Mouse (Mus musculus) heart, embryonic 15.5 days (tissue): Measurements from ENCODE around the gene Mcrip1. TPM values are rescaled to one million over a fixed set of nuclear protein-coding genes. Genes with fewer than 3 reads are reported as not detected.
A peak's percentile ranks its signal among the peaks of the same experiment; 100 is the strongest.

Experiments
- ATAC-seq: fragments of 200-750 bp; cut with Nextera tagmentation; replicated peaks from 2 replicates; pipeline ENCODE4 v1.8.0; 2017; ENCODE audit warnings: low read depth, moderate TSS enrichment; ENCODE audit not compliant: insufficient number of reproducible peaks, insufficient read depth, low FRiP score
- H3K27ac ChIP-seq: fragments of 300-500 bp; sonication (generic); 2 replicates; pipeline ENCODE4 v1.5.1; 2015; ENCODE audit warnings: mild to moderate bottlenecking, inconsistent platforms
- H3K27me3 ChIP-seq: fragments of 300-500 bp; sonication (generic); 2 replicates; pipeline ENCODE4 v1.6.1; 2015; ENCODE audit warnings: inconsistent platforms
- H3K36me3 ChIP-seq: fragments of 300-500 bp; sonication (generic); 2 replicates; pipeline ENCODE4 v1.6.1; 2015; ENCODE audit warnings: mild to moderate bottlenecking, inconsistent platforms
- H3K4me1 ChIP-seq: fragments of 300-500 bp; sonication (generic); replicated peaks from 2 replicates; pipeline ENCODE4 v1.6.1; 2015; ENCODE audit warnings: inconsistent platforms
- H3K4me2 ChIP-seq: fragments of 300-500 bp; sonication (generic); 2 replicates; pipeline ENCODE4 v1.6.1; 2015; ENCODE audit warnings: inconsistent platforms, mild to moderate bottlenecking, moderate library complexity
- H3K4me3 ChIP-seq: fragments of 300-500 bp; sonication (generic); 2 replicates; pipeline ENCODE4 v1.5.1; 2015; ENCODE audit warnings: mild to moderate bottlenecking, inconsistent platforms
- H3K9ac ChIP-seq: fragments of 300-500 bp; sonication (generic); 2 replicates; pipeline ENCODE4 v1.6.1; 2015; ENCODE audit warnings: mild to moderate bottlenecking, inconsistent platforms
- H3K9me3 ChIP-seq: fragments of 300-500 bp; sonication (generic); replicated peaks from 2 replicates; pipeline ENCODE4 v1.6.1; 2016; ENCODE audit warnings: inconsistent platforms
- WGBS: fragments of 180-500 bp; shearing (Covaris S2); methylation state at CpG from one replicate; pipeline ENCODE4 v1.1.7; 2015; ENCODE audit warnings: mixed read lengths; 5-methylcytosine and 5-hydroxymethylcytosine counted together
- polyA plus RNA-seq: library from polyadenylated mRNA; unstranded; fragments of >200 nt; fragmentation: Nextera tagmentation; extraction: Ambion mirVana; gene quantifications from 2 replicates; pipeline ENCODE4 v1.2.1, GENCODE M21; 2015

Gene Mcrip1
- polyA plus RNA-seq, 1 experiment from 2014 or later: 119 TPM

- 0 out of 2 replicates have a peak, but pooled peaks have one; percentile 43 for ATAC-seq
- H3K9ac ChIP-seq: no peak overlapping the region
- peaks cover 12% of the 10 kb centered on the region for H3K4me1 ChIP-seq
- 44% methylated on average over 2 of the region's 2 CpGs for whole genome bisulfite sequencing
- peaks cover 16% of the 10 kb centered on the region for H3K36me3 ChIP-seq
- H3K4me2 ChIP-seq: no peak overlapping the region
- no peak overlapping the region for H3K4me3 ChIP-seq
- no peaks in the 10 kb centered on the region for H3K9me3 ChIP-seq
- peak overlapping the region; percentile 38; the same call in 1 of the 2 replicates for H3K27ac ChIP-seq
- no peaks in the 10 kb centered on the region for H3K27me3 ChIP-seq
Observed at GRCm38 (mm10) chr11:120555260-120555659, 5.7 kb upstream of the Mcrip1 start.

GRCm38 (mm10) chr11:120554834-120555233 lies 5.3 kb upstream of the Mcrip1 start:
- Histone ChIP-seq H3K36me3 (peaks cover 11% of the 10 kb centered on the region; the same call in 1 of the 2 replicates), H3K9me3 (no peaks in the 10 kb centered on the region), H3K4me1 (peaks cover 16% of the 10 kb centered on the region), H3K27ac (peak overlapping the region; percentile 44; the same call in 1 of the 2 replicates), H3K4me2 (no peak overlapping the region), H3K4me3 (no peak overlapping the region), H3K9ac (no peak overlapping the region), H3K27me3 (no peaks in the 10 kb centered on the region)
- 0 out of 2 replicates have a peak, but pooled peaks have one; percentile 24 for ATAC-seq
- 28% methylated on average over 7 of the region's 7 CpGs for WGBS

- 52% methylated on average over 5 of the region's 5 CpGs for WGBS
- H3K27ac ChIP-seq: no peak overlapping the region
- H3K4me3 ChIP-seq: no peak overlapping the region
- no peak overlapping the region for H3K9ac ChIP-seq
- no peak for ATAC-seq
- no peaks in the 10 kb centered on the region for H3K36me3 ChIP-seq
- peaks cover 29% of the 10 kb centered on the region for H3K4me1 ChIP-seq
- no peak overlapping the region for H3K4me2 ChIP-seq
- H3K27me3 ChIP-seq: no peaks in the 10 kb centered on the region
- H3K9me3 ChIP-seq: no peaks in the 10 kb centered on the region
Observed at GRCm38 (mm10) chr11:120552736-120553135, 3.2 kb upstream of the Mcrip1 start.

GRCm38 (mm10) chr11:120550810-120551440 lies 1.4 kb upstream of the Mcrip1 start, which contains the start of gene Ppp1r27:
Gene Ppp1r27, minus strand, starts transcription at chr11:120551132.
- H3K27me3 ChIP-seq: no peaks in the 10 kb centered on the region
- peak within 1 kb of the TSS; percentile 97 for H3K9ac ChIP-seq
- no peak for ATAC-seq
- peak within 1 kb of the TSS; percentile 87 for H3K4me2 ChIP-seq
- H3K9me3 ChIP-seq: no peaks in the 10 kb centered on the region
- peaks cover 39% of the 10 kb centered on the region for H3K4me1 ChIP-seq
- no peaks in the 10 kb centered on the region for H3K36me3 ChIP-seq
- H3K4me3 ChIP-seq: peak within 1 kb of the TSS; percentile 96
- peak within 1 kb of the TSS; percentile 94 for H3K27ac ChIP-seq
- 90% methylated on average over 28 of the region's 28 CpGs for WGBS

- peak overlapping the region; percentile 94 for H3K27ac ChIP-seq
- no peaks in the 10 kb centered on the region for H3K36me3 ChIP-seq
- WGBS: 70% methylated on average over 11 of the region's 11 CpGs
- no peaks in the 10 kb centered on the region for H3K27me3 ChIP-seq
- H3K4me3 ChIP-seq: peak overlapping the region; percentile 96
- H3K9ac ChIP-seq: peak overlapping the region; percentile 97
- ATAC-seq: no peak
- H3K9me3 ChIP-seq: no peaks in the 10 kb centered on the region
- peak overlapping the region; percentile 87 for H3K4me2 ChIP-seq
- H3K4me1 ChIP-seq: peaks cover 35% of the 10 kb centered on the region
Observed at GRCm38 (mm10) chr11:120549986-120550809, 671 bp upstream of the Mcrip1 start.

- peak overlapping the region; percentile 96 for H3K4me3 ChIP-seq
- H3K9ac ChIP-seq: peak overlapping the region; percentile 97
- H3K27me3 ChIP-seq: no peaks in the 10 kb centered on the region
- peaks cover 28% of the 10 kb centered on the region for H3K4me1 ChIP-seq
- no peak for ATAC-seq
- peak overlapping the region; percentile 87 for H3K4me2 ChIP-seq
- H3K27ac ChIP-seq: peak overlapping the region; percentile 94
- peaks cover 14% of the 10 kb centered on the region; the same call in 1 of the 2 replicates for H3K36me3 ChIP-seq
- no peaks in the 10 kb centered on the region for H3K9me3 ChIP-seq
- WGBS: 14% methylated on average over 7 of the region's 7 CpGs
Observed at GRCm38 (mm10) chr11:120548786-120549167, 750 bp downstream of the Mcrip1 start.

GRCm38 (mm10) chr11:120548214-120548613 lies 1.3 kb downstream of the Mcrip1 start:
- Histone ChIP-seq H3K4me2 (peak overlapping the region; percentile 87), H3K4me3 (peak overlapping the region; percentile 96), H3K9me3 (no peaks in the 10 kb centered on the region), H3K36me3 (peaks cover 20% of the 10 kb centered on the region), H3K27me3 (no peaks in the 10 kb centered on the region), H3K27ac (peak overlapping the region; percentile 94; the same call in 1 of the 2 replicates), H3K9ac (peak overlapping the region; percentile 97), H3K4me1 (peaks cover 28% of the 10 kb centered on the region)
- no peak for ATAC-seq
- 72% methylated on average over 3 of the region's 3 CpGs for WGBS

- H3K36me3 ChIP-seq: peaks cover 27% of the 10 kb centered on the region
- no peak overlapping the region for H3K9ac ChIP-seq
- ATAC-seq: no peak
- H3K9me3 ChIP-seq: no peaks in the 10 kb centered on the region
- no peaks in the 10 kb centered on the region for H3K27me3 ChIP-seq
- 0 out of 2 replicates have a peak overlapping the region, but pooled peaks have one; percentile 94 for H3K27ac ChIP-seq
- whole genome bisulfite sequencing: 53% methylated on average over 2 of the region's 2 CpGs
- H3K4me3 ChIP-seq: no peak overlapping the region
- peaks cover 33% of the 10 kb centered on the region for H3K4me1 ChIP-seq
- H3K4me2 ChIP-seq: 0 out of 2 replicates have a peak overlapping the region, but pooled peaks have one; percentile 16
Observed at GRCm38 (mm10) chr11:120547469-120547868, 2.1 kb downstream of the Mcrip1 start.

GRCm38 (mm10) chr11:120545964-120546363 lies 3.6 kb downstream of the Mcrip1 start:
- Histone ChIP-seq H3K9ac (no peak overlapping the region), H3K27ac (no peak overlapping the region), H3K9me3 (no peaks in the 10 kb centered on the region), H3K4me2 (no peak overlapping the region), H3K4me1 (peaks cover 40% of the 10 kb centered on the region), H3K4me3 (no peak overlapping the region), H3K36me3 (peaks cover 30% of the 10 kb centered on the region), H3K27me3 (no peaks in the 10 kb centered on the region)
- no peak for ATAC-seq
- WGBS: 90% methylated on average over 3 of the region's 3 CpGs

GRCm38 (mm10) chr11:120542376-120542775 lies 7.2 kb downstream of the Mcrip1 start:
- Histone ChIP-seq H3K4me1 (peaks cover 40% of the 10 kb centered on the region), H3K27me3 (no peaks in the 10 kb centered on the region), H3K4me2 (no peak overlapping the region), H3K9ac (peak overlapping the region; percentile 3; the same call in 1 of the 2 replicates), H3K4me3 (no peak overlapping the region), H3K27ac (peak overlapping the region; percentile 21; the same call in 1 of the 2 replicates), H3K9me3 (no peaks in the 10 kb centered on the region), H3K36me3 (peaks cover 30% of the 10 kb centered on the region)
- 70% methylated on average over 6 of the region's 6 CpGs for WGBS
- no peak for ATAC-seq

GRCm38 (mm10) chr11:120541907-120542306 lies 7.6 kb downstream of the Mcrip1 start:
- no peak overlapping the region for H3K9ac ChIP-seq
- peaks cover 2% of the 10 kb centered on the region for H3K27me3 ChIP-seq
- H3K4me2 ChIP-seq: no peak overlapping the region
- no peaks in the 10 kb centered on the region for H3K9me3 ChIP-seq
- H3K4me1 ChIP-seq: peaks cover 38% of the 10 kb centered on the region
- no peak; the same call in 1 of the 2 replicates for ATAC-seq
- WGBS: 25% methylated on average over 4 of the region's 4 CpGs
- peak overlapping the region; percentile 21; the same call in 1 of the 2 replicates for H3K27ac ChIP-seq
- H3K4me3 ChIP-seq: no peak overlapping the region
- peaks cover 30% of the 10 kb centered on the region for H3K36me3 ChIP-seq
